Mouse (Mus musculus) cortical plate, adult 2 months (tissue): ENCODE measurements around the gene Ube2e1. TPM values are rescaled to one million over a fixed set of nuclear protein-coding genes. Genes with fewer than 3 reads are reported as not detected.

Source experiments
- H3K27ac ChIP-seq: fragments of 200-500 bp; 2 replicates; pipeline ENCODE4 v1.5.1; 2012; ENCODE audit warnings: low read length, control low read depth, inconsistent platforms; ENCODE audit not compliant: insufficient read depth
- H3K4me1 ChIP-seq: fragments of 200-500 bp; 2 replicates; pipeline ENCODE4 v1.6.1; 2011; ENCODE audit warnings: low read length; ENCODE audit not compliant: control insufficient read depth, insufficient read depth
- H3K4me3 ChIP-seq: fragments of 200-500 bp; 2 replicates; pipeline ENCODE4 v1.5.1; 2011; ENCODE audit warnings: mild to moderate bottlenecking, low read length, control low read depth; ENCODE audit not compliant: insufficient read depth
- CTCF ChIP-seq: fragments of 200-500 bp; IDR thresholded peaks from 2 replicates; pipeline ENCODE4 v1.5.1; 2011; ENCODE audit warnings: mild to moderate bottlenecking, control low read depth, low read length; ENCODE audit not compliant: insufficient read depth; ENCODE audit errors: extremely low read depth
- POLR2A ChIP-seq: fragments of 200-500 bp; IDR thresholded peaks from 2 replicates; pipeline ENCODE4 v1.6.1; 2011; ENCODE audit warnings: mild to moderate bottlenecking, low read length, control low read depth; ENCODE audit not compliant: insufficient read depth; ENCODE audit errors: extremely low read depth
- polyA plus RNA-seq: library from polyadenylated mRNA; depleted of rRNA; stranded (reverse); fragments of >200 nt; gene quantifications from 2 replicates; pipeline ENCODE4 v1.2.3, GENCODE M21; 2012

The Ube2e1 gene
- polyA plus RNA-seq, 1 experiment = 103 TPM

GRCm38 (mm10) chr14:18297441-18297840 is 34.2 kb downstream of the Ube2e1 start:
- peaks cover 2% of the 10 kb centered on the region; the same call in 1 of the 2 replicates for H3K4me1 ChIP-seq
- no peak overlapping the region for H3K4me3 ChIP-seq
- TF ChIP-seq CTCF (no peak), POLR2A (no peak)
- H3K27ac ChIP-seq = no peak overlapping the region

DNA sequence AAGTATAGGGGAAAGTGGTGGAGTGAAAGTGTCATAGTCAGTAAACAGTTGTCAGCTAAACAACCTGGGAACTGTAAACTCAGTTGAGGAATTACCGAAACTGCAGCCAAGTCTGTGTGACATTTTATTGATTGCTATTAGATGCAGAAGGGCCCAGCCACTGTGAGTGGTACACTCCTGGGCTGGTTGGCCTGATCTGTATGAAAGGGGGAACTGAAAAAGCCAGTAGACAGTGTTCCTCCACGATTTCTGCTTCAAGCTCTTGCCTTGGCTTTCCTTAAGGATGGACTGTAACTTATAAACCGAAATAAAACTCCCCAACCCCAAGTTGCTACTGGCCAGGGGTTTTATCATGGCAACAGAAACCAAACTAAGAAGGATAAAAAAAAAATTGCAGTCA is 39.1 kb downstream of the Ube2e1 start:
- Histone ChIP-seq H3K4me3 (no peak overlapping the region), H3K27ac (no peak overlapping the region), H3K4me1 (peaks cover 4% of the 10 kb centered on the region; the same call in 1 of the 2 replicates)
- TF ChIP-seq POLR2A (no peak), CTCF (no peak)

GRCm38 (mm10) chr14:18292111-18292510 is 39.5 kb downstream of the Ube2e1 start:
- Histone ChIP-seq H3K27ac (no peak overlapping the region), H3K4me1 (peaks cover 4% of the 10 kb centered on the region; the same call in 1 of the 2 replicates), H3K4me3 (no peak overlapping the region)
- no peak for TF ChIP-seq POLR2A
- TF ChIP-seq CTCF = no peak

DNA sequence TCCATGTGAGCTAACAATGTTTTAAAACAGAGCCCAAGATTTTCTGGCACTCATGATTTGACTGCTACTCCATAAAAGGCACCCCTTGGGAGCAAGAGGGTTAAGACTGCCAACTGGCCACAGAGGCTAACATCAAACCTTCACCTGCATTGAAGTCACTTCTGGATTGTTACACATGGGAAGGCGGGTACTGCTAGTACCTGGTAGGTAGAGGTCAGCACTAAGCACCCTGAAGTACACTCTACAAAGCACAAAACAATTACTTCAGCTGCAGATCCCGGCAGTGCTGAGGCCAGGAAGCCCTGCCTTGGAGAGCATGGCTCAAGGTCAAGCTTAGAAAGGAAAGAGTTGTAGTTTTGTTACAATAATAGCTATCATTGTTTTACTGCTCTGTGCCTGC is 44.3 kb downstream of the Ube2e1 start:
- H3K4me3 ChIP-seq = no peak overlapping the region
- peaks cover 4% of the 10 kb centered on the region; the same call in 1 of the 2 replicates for H3K4me1 ChIP-seq
- TF ChIP-seq CTCF (no peak), POLR2A (no peak)
- no peak overlapping the region for H3K27ac ChIP-seq

DNA sequence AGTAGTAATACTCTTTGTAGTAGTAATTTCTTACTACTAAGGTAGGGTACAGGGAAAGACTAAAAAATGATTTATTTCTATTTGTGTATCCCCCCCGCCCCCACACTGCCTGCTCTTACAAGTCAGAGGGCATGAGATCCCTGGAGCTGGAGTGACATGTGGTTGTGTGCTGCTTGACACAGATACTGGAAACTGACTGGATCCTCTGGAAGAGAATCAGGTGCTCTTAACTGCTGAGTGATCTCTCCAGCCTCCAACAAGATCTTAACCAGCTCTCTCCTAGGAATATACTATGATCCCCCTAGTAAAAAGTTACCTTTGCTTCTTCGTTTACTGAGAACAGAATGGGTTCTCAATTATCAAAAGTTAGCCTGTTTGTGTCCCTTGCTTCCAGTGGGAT is 45.2 kb downstream of the Ube2e1 start:
- Histone ChIP-seq H3K27ac (no peak overlapping the region), H3K4me3 (no peak overlapping the region), H3K4me1 (peaks cover 1% of the 10 kb centered on the region; the same call in 1 of the 2 replicates)
- TF ChIP-seq CTCF (no peak), POLR2A (no peak)

DNA sequence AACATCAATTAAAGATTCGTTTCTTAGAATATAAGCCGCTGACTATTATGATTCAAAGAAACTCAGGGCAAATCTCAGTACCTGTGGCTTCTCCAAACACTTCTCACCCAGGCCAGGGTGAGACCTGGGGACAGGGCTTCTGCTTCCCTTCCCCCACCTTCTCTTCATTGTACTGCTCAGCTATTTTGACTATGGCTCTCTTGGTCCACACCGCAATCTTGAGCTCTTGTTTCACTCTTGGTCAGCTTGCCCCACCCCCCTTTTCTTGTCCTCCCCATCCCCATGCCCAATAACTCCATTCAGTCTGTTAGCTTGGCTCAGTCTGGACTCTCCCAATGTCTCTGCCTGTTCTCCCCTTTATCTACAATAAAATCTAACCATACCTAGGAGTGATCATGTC is 46.2 kb downstream of the Ube2e1 start:
- TF ChIP-seq CTCF = no peak
- no peak for TF ChIP-seq POLR2A
- Histone ChIP-seq H3K4me3 (no peak overlapping the region), H3K27ac (no peak overlapping the region), H3K4me1 (peaks cover 1% of the 10 kb centered on the region; the same call in 1 of the 2 replicates)

DNA sequence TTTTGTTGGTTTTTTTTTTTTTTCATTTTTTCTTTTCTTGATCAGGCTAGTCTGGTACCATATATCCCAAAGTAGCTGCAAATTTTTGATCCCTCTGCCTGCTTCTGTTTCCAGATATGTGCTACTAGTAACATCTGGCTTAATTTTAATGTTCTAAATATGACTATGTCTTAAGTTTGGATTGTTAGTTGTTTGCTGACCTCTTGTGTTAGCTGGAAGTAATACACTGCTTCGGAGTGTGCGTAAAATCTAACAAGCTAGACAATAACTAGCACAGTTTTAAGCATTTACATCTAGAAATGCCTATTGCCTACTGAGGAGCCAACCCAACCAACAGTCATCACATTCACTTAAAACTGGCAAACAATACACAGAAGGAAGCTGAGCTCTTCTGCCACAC is 47.1 kb downstream of the Ube2e1 start:
- TF ChIP-seq CTCF = 0 out of 2 replicates have a peak, but pooled peaks have one; percentile 2
- no peak for TF ChIP-seq POLR2A
- peaks cover 1% of the 10 kb centered on the region; the same call in 1 of the 2 replicates for H3K4me1 ChIP-seq
- H3K4me3 ChIP-seq = no peak overlapping the region
- no peak overlapping the region for H3K27ac ChIP-seq

DNA sequence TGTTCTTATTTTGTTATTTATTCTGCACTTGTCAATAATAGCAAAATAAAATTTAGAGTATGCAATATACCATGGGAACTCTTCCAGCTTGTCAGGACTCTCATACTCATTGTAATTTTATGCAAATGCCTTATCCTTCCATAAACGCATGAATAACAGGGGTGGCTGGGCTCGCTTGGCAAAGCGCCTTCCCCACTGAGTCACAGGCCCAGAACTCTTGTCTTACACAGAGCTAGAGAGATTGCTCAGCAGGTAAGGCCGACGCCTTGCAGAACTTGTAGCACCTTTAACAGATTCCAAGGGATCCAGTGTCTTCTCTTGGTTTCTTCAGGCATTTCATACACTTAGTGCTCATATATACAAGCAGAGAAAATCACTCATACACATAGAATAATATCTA is 51.3 kb downstream of the Ube2e1 start:
- TF ChIP-seq CTCF = no peak
- no peak for TF ChIP-seq POLR2A
- Histone ChIP-seq H3K27ac (no peak overlapping the region), H3K4me3 (no peak overlapping the region), H3K4me1 (peaks cover 1% of the 10 kb centered on the region; the same call in 1 of the 2 replicates)

DNA sequence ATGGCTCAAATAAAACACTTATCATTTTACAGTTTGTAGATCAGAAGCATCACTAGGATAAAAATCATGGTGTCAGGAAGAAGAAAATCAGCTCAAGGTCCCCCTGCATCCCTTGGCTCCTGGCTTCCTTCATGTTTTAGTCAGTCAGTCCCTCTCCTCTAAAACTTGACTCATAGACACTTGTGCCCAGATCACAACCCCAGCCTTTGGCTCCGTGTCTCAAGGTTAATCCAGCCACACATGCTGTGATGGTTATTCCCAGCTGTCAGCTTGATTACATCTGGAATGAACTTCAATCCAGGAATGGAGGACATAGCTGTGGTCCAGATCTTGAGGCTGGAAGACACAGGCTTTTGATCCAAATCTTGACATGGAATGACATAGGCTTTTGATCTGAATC is 57.1 kb downstream of the Ube2e1 start:
- Histone ChIP-seq H3K27ac (no peak overlapping the region), H3K4me3 (no peak overlapping the region), H3K4me1 (no peaks in the 10 kb centered on the region)
- TF ChIP-seq POLR2A (no peak), CTCF (no peak)

- no peak overlapping the region for H3K27ac ChIP-seq
- no peak for TF ChIP-seq POLR2A
- H3K4me1 ChIP-seq = no peaks in the 10 kb centered on the region
Observed at GRCm38 (mm10) chr14:18271666-18272065, 60.0 kb downstream of the Ube2e1 start.

More at GRCm38 (mm10) chr14:18271666-18272065, 60.0 kb downstream of the Ube2e1 start:
- H3K4me3 ChIP-seq = peak overlapping the region; percentile 69
